Mouse (Mus musculus): ENCODE results near the gene Zbtb34.

Zbtb34 gene

DNA sequence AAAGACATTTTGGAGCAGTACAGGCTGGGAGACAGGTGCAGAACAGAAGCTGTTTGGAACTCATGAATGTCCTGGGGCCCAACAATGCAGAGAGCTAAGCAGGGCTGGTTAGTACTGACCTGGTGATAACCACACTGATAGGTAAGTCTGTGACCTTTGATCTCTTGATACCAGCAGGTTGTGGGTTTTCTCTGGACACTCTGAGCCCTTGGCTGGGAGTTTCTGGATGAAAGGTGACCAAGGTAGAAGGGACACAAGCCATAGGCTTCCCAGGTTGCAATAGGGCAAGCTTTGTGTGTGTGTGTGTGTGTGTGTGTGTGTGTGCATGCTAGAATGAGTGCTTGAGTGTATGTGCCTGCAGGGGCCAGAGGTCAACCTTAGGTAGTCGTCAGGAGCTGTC, 15.7 kb upstream of the Zbtb34 start:
- DNase-seq (ENCODE audit: low spot score in 2 of 2) = no peak

DNA sequence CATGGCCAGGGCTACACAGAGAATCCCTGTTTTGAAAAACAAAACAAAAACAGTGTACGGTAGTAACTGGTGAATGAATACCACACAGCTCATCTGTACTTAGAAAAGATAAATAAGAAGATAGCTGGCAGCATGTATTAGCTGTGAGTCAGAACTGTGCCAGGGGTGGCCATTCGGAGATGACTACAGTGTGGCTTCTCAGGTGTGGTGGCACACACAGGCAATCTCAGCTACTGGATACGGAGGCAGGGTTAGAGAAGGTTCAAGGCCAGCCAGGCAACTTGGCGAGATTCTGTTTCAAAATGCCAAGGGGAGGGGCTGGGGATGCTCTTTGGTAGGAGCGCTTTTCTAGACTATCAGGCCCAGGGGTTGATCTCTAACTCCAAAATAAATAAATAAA, 14.6 kb upstream of the Zbtb34 start:
- DNase-seq (ENCODE audit: low spot score in 2 of 2) = no peak

DNA sequence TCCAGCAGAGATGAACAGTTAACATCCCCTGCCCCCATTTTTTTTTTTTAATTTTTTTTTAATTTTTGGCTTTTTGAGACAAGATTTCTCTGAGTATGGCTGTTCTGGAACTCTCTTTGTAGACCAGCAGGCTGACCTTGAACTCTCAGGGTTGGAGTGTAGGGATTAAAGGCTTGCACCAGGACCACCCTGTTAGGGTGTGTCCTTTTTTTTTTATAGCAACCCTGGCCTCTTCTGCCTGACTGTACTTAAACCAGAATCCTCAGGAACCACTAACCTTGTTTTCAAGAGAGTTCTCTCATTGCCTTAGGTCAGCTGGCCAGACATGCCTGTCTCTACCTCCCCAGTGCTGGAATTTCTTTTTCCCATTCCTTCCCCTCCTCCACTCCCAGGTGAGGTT, 13.7 kb upstream of the Zbtb34 start:
- DNase-seq (ENCODE audit: low spot score in 2 of 2) = no peak

DNA sequence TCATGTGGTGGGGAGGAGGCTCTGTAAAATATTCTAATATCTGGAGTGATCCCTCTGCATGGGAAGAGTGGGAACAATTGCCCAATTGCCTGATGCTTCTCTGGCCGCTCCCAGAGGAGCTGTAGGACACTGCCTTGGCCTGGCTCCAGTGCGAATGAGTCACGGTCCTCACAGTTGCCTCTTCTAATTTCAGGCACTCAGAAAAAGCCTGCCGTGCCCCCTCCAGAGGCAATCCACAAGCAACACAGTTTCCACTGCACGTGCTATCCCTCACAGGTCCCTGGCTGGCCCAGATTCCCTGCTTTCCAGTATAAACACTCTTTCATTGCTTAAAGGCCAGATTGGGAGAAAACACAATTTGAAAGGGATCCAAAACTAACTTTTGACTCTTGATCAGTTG, 13.2 kb upstream of the Zbtb34 start:
- peak; percentile 86 to 92 for DNase-seq (ENCODE audit: low spot score in 2 of 2)

DNA sequence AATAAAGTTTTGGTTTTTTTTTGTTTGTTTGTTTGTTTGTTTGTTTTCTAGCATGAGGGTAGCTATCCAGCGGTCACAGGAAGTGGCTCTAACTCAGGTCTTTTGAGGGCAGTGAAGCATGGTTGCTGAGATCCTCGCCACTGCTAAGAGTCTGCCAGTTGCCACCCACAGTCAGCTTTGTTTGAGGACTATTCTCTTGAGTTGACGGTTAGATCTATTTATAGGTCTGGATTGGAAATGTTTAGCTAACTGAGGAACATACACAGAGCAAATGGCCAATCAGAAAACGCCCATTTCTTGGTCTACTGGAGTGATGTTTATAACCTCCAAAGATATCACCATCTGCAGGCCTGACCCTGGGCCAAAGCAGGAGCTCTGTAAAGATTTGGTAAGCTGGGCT, 11.6 kb upstream of the Zbtb34 start:
- no peak for DNase-seq (ENCODE audit: low spot score in 2 of 2)

DNA sequence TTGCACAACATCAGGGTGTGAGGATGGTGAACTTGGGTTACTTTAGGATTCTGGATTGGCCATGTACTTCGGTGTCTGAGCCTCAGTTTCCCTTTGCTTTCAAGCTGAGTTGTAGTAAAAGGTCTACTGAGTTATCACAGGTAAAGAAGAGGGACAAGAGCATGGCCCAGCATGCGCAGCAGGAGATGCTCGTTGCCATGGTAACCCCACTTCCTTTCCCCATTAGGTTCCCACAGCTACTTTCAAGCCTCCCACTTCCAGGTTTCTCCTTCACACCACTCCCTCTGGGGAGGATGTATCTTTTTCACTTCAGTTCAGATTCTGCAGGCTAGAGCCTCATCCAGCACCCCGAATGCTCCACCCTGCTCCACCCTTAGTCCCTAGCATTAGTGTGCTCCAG, 9.8 kb upstream of the Zbtb34 start:
- DNase-seq (ENCODE audit: low spot score in 2 of 2) = peak in 1 of 2 experiments; percentile 76

DNA sequence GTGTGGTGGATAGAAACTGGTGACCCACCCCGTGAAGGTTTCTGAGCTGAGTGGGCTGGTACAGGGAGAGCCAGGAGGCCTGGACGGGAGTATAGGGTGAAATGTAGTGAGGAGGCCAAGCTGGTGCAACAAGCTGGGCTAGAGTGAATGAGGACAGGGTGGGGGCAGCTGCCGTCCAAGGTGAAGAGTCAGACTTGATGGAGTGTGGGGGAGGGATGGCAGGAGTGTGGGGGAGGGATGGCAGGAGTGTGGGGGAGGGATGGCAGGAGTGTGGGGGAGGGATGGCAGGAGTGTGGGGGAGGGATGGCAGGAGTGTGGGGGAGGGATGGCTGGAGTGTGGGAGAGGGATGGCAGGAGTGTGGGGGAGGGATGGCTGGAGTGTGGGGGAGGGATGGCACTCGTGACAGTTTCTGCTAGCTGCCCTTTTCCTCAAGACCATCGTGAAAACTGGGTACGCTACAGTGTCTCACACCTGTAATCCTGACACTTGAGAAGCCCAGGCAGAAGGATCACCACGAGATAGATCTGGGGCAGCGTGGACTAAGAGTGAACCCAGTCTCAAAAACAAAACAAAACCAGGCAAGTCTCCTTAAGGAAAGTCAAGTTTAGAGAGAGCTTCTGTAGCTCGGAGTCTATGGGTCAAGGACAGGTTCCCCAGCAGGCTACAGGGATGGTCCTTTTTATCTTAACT, 9.0 kb upstream of the Zbtb34 start:
- DNase-seq (ENCODE audit: low spot score in 2 of 2) = no peak

DNA sequence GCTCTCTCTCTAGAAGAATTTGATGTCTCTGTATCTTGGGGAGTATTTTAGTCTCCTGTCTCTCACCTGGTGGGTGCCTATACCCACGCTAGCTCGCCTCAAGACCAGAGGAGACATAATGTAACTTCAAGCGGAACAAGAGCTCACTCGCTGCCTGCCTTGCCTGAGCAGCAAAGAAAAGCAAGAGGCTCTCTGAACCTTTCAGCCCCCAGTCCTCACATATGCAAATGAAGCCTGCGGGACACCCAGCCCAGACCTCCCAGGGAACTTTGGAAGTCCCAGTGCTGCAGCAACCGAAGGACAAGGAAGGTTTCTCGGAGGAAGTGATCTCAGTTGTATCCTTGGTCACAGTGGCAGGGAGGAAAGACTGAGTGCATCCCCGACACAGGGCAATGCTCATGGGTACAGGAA, 8.4 kb upstream of the Zbtb34 start:
- peak in 1 of 2 experiments; percentile 62 for DNase-seq (ENCODE audit: low spot score in 2 of 2)

DNA sequence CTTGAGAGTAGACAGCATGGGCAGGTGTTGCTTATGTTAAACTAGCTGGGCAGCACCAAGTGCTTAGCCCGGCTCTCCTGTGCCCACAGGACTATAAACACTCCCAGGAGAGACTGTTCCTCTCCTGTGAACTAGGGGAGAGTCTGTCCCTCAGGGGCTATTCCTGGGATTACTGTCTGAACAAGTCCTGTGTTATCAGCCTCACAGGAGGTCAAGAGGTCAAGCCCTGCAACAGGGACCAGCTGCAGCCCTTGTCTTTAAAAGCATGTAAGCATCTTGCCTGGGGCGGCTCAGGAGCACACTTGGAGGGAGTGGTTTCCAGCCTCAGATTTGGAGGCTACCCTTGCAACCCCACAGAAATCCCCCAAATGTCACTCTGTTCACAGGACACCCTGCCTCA, 7.3 kb upstream of the Zbtb34 start:
- DNase-seq (ENCODE audit: low spot score in 2 of 2) = no peak

DNA sequence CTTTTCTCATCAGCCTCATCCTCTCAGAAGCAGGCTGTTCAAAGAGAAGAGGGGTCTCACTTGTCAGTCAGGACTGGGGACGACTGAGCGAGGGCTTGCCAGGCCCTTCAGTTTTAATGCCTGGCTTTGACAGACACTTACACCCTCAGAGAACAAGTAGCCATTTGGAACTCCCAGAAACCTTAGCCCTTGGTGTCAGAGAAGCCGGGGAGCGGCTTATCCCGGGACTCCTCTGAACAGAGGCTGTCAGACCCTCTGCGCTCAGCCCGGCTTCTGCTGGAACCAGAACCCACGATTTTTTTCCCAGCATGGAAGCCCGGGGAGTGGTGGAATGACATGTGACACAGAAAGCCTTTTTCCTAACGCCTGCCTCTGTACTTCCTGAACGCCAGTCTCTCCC, 6.1 kb upstream of the Zbtb34 start:
- DNase-seq (ENCODE audit: low spot score in 2 of 2) = no peak

DNA sequence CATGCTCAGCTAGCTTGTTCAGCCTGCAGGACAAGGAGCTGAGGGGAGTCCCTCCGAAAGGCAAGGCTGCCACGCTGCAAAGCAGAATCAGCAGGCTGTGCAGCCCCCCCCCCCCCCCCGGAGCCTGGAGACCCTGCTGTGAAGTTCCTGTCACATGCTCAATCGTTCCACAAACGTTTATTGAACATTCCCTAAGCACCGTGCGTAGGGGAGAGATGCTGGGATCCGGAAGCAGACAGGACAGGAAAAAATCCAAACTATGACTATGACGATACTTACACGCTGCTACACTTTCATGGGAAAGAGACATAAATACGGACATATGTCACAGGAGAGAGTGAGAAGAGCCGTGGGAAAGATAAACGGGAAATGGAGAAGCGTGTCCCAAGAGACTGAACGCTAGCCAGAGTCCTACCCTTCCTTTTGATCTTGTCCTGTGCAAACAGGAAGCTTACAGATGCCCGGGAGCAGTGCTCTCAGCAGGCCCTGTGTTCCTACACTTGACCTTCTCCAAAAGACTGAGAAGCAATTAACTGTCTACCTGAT, 5.0 kb upstream of the Zbtb34 start:
- DNase-seq (ENCODE audit: low spot score in 2 of 2) = no peak

DNA sequence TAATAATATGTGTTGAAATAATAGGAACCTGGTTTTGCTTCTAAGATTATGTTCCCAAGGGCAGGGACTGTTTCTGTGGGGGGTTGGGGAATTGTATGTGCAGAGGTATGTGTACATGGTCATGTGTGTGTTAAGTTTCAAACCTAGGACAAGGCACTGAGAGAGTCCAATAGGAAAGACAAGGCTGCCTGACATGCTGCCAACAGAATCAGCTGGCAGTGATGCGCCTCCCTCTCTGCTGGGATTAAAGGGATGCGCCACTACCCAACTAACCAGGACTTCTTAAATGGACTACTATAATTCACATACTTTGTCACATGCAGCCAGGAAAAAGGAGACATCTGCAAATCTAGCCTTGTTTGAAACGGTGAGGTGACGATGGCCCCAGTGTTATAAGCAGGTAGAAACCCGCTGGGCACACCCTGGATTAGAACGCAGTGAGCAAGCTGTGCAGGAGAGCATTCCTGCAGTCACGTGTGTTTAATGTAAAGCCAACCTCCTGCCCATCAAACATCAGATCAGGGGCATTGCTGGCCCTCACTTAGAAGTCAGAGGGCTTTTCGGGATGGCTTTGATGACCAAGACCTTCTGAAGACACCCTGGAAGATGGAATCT, 4.0 kb upstream of the Zbtb34 start:
- DNase-seq (ENCODE audit: low spot score in 2 of 2) = no peak

DNA sequence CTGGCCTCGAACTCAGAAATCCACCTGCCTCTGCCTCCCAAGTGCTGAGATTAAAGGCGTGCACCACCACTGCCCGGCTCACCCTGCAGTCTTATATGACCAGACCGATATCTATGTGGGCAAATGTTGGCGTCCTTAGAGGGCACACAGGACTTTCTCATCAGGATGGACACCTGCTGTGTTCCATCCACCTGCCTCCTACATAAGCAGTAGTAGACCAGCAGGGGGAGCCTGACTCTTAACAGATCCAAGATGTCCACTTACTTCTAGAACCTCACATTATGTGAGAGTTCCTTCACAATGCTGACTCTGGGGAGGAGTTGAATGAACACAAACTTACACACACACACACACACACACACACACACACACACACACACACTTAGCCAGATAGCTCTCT, 1.8 kb upstream of the Zbtb34 start:
- DNase-seq (ENCODE audit: low spot score in 2 of 2) = peak in 1 of 2 experiments; percentile 66

DNA sequence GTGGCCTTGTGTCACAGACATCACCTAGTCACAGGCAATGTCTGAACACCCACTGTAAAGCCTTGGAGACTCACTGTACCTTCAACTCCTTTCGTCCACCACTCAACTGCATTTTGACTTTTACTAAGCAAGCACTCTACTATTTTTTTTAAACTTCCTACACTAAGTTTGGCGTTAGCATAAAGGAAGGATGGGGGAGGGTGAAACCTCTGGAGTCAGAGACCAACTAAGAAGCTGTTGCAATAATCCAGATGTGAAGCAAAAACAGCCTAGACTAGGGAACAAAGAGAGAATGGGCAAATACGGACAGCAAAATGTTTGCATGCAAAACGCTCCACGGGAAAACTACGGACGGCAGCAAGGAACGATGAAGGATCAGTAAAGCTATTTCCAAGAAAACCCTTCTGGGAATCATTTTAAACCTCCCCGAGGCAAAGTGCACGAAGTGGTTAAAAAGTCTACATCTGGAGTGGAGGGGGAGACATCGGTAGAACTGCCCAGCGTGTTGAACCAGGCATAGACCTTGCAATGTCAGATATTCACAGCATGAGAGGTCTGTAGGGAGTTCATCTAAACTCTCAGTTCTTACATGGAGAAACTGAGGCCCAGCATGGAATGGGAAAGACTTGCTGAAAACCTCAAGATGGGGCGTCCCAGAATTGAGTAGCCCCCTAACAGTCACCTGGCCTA, 898 bp downstream of the Zbtb34 start:
- DNase-seq (ENCODE audit: low spot score in 2 of 2) = no peak

DNA sequence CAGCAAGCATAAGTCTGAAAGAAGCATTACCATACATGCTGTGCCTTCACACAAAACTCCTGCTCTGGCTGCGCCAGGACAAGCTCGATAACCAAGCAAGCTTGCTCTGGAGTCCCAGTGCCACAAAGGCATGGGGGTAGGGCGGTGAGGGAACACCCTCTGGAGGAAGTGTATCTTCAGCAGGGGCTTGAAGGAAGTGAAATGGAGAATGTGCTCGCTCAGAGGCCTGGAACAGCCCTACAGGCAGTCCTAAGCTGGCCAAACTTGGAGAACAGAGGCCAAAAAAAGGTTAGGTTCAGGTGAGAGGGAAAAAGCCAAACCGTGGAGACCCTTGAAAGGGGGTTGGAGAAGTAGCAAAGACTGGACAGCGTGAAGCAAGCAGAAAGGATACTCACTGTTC, 1.8 kb downstream of the Zbtb34 start:
- no peak for DNase-seq (ENCODE audit: low spot score in 2 of 2)

DNA sequence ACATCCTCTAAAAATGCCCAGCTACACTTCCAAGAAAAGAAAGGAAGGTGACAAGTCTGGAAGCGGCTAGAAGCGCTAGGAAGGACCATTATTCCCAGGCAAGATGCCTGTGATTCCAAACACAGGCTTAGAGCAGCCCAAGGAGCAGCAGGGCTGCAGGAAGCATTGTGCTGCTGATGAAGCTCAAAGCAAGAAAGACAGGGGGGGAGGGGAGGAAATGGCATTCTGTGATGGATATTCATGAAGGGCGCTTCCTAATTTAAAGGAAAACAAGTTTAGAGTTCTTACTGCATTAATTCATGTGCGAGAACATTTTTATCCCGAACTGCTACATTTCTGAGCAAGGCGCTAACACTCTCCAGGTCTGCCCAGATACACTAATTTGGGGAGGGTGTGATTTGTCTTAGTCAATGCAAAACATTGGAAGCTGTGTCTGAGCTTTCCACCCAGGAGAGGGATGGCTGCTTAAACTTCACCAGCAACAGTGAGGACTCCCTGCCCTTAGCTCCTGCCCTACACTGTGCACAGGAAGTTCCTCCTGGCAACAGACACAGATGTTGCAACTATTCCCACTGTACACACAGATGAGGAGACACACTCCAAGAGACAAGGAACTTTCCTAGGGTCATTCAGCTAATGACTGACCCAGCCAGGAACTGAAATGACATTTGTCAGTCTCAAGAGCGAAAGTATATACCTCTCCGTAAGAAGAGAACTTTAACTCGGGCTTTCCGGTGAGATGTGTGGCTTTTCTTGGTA, 4.3 kb downstream of the Zbtb34 start:
- DNase-seq (ENCODE audit: low spot score in 2 of 2) = no peak

DNA sequence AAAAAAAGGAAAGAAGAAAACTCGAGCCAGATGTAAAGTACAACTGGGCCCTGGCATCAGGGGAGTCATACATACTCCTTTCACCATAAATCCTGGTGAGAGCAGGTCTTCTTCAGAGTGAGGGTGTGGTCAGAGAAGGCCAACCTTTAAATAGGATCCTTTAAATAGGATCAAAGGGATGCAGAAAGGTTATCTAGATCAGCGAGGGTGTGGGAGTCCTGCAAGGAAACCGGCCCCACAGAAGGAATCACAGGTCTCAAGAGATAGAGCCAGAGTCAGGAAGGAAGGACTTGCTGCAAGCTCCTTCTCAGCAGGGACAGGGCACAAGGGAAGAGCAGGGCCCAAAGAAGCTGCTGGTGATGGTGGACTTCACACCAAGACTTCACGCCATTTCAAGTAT, 13.7 kb downstream of the Zbtb34 start:
- DNase-seq (ENCODE audit: low spot score in 2 of 2) = no peak

DNA sequence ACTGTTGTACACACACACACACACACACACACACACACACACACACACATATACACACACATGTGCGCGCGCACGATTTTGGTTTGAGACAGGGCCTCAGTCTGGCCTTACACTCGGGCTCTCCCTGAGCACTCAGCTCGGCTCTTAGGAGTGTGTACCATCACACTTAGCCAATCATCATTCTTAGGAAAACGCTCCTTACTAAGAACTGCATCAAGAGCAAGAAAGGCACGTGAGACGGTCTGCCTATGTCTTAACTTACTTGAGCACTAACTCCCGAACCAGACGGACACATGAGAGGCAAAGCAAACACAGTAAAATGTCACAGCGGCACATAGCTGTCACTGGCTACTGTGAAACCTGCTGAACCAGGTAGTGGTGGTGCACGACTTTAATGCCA, 17.1 kb downstream of the Zbtb34 start:
- DNase-seq (ENCODE audit: low spot score in 2 of 2) = no peak

DNA sequence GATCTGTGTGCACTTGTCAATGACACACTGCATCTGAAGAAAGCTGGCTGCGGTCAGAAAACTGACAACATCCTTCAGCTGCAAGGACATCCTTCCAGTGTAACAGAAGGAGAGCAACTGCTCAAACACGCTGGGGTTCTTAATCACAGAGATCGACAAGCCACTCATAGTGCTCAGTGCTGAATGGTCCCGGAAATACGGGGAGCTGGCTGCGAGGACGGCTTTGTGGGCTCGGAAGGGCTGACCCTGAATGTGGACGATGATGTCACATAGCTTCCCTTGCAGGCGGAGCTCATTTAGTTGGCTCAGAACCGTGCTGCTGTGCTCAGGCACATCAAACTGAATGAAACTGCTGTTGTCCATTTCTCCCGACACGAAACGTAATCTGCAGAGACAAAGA, 19.0 kb downstream of the Zbtb34 start:
- DNase-seq (ENCODE audit: low spot score in 2 of 2) = no peak

DNA sequence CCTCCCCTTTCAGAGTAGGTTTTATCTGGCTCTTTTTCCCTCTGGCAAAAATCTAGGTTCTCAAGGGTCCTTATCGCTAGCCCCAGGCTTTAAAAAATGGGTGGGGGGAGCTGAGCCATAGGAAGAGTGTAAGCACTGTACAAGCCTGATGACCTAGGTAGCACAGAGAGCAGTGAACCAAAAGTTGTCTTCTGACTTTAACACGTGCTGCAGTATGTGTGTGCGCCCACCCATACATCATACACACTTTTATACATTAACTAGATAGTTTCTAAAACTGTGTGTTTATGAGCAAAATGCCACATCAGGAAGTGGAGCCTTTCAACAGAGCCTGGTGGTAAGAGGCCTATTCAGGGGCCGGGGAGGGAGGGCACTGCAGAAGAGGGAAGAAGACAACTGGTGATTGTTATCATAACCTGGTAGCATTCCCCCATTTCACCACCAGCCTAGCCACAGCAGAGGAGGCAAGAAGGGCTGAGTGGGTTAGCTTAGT, 27.6 kb downstream of the Zbtb34 start:
- no peak for DNase-seq (ENCODE audit: low spot score in 2 of 2)

DNA sequence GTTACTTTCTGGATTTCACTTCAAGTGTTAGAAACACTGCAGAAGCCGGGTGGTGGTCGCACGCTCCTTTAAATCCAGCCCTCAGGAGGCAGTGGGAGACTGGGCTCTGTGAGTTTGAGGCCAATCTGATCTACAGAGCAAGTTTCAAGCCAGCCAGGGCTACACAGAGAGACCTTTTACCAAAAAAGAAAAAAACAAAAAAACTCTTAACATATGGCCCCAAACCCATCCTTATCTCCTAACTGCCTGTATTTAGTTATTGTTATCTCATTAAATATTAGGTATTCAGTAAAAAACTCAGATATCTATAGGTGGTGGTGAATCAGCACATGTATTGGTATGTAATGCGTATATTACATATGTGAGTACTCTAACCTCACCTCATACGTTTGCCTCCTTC, 28.5 kb downstream of the Zbtb34 start:
- DNase-seq (ENCODE audit: low spot score in 2 of 2) = no peak

DNA sequence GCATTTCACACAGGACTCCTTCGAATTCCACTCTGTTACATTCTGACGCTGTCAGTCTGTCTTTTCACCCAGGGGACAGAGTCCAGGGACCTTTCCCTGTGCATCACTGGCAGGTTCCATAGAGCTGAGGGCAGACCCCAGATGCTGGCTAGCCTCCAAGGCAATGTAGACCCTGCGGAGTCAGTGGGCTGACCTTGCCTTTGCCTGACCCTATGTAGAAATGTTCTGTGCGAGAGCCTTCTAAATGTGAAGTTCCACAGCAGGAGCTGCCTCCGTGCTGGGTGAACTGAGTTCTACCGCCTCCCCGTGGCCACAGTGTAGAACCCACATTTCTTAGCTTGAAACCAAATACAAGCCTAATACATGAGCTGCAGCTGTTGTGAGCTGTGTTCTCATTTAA, 28.9 kb downstream of the Zbtb34 start:
- DNase-seq (ENCODE audit: low spot score in 2 of 2) = peak; percentile 70 to 74
